Comparison of ENCODE assay signal across 28 mouse cellular contexts in genomic region chr5:33301801-33302200, GRCm38 (mm10). TPM values are rescaled to one million over a fixed set of nuclear protein-coding genes. Genes with fewer than 3 reads are reported as not detected.
A peak's percentile ranks its signal among the peaks of the same experiment; 100 is the strongest.
DNase-seq lines count a peak whose midpoint lies in the region; ATAC-seq and TF ChIP-seq lines count a peak whose summit lies in the region.
"Had no signal": no experiment of that assay in that cellular context is flagged by ENCODE, and none has a peak within 500 bp of the region (broad histone marks: within the 10 kb centered on the region; RNA-seq: fewer than 3 reads in every experiment).

No protein-coding gene starts in this region.

- H3K27me3 ChIP-seq in stomach, postnatal 0 days (ENCODE audit: control insufficient read depth, insufficient read depth, low read length): no peaks in the 10 kb centered on the region
- H3K27me3 ChIP-seq: embryonic facial prominence, embryonic 13.5 days; forebrain, embryonic 15.5 days; hindbrain, embryonic 13.5 days; limb, embryonic 12.5 days; midbrain, embryonic 13.5 days; neural tube, embryonic 15.5 days; stomach, embryonic 15.5 days had no signal

- no peaks in the 10 kb centered on the region for H3K9me3 ChIP-seq in stomach, postnatal 0 days (ENCODE audit: control insufficient read depth, low read length)
- H3K9me3 ChIP-seq: embryonic facial prominence, embryonic 13.5 days; forebrain, embryonic 10.5 days; forebrain, embryonic 15.5 days; hindbrain, embryonic 13.5 days; limb, embryonic 12.5 days; liver, embryonic 13.5 days; midbrain, embryonic 13.5 days; neural tube, embryonic 15.5 days; stomach, embryonic 15.5 days had no signal

- no peak overlapping the region for H3K4me3 ChIP-seq in gastrocnemius, adult 2 months
- no peak overlapping the region for H3K4me3 ChIP-seq in layer of hippocampus, adult 2 months
- no peak overlapping the region for H3K4me3 ChIP-seq in stomach, postnatal 0 days (ENCODE audit: low read depth, low read length)
- H3K4me3 ChIP-seq: embryonic facial prominence, embryonic 13.5 days; forebrain, embryonic 10.5 days; forebrain, embryonic 15.5 days; hindbrain, embryonic 13.5 days; limb, embryonic 12.5 days; liver, embryonic 13.5 days; midbrain, embryonic 13.5 days; neural tube, embryonic 15.5 days; stomach, embryonic 15.5 days had no signal

- WGBS in stomach, postnatal 0 days: 79% methylated on average over 2 of the region's 2 CpGs

- no peaks in the 10 kb centered on the region for H3K4me1 ChIP-seq in stomach, postnatal 0 days (replicated peaks; ENCODE audit: control insufficient read depth, insufficient read depth)
- H3K4me1 ChIP-seq: embryonic facial prominence, embryonic 13.5 days; forebrain, embryonic 10.5 days; forebrain, embryonic 15.5 days; hindbrain, embryonic 13.5 days; limb, embryonic 12.5 days; liver, embryonic 13.5 days; midbrain, embryonic 13.5 days; neural tube, embryonic 15.5 days; stomach, embryonic 15.5 days had no signal

- intact Hi-C loops in gastrocnemius, adult 2 months (cut with DNase I): no loop called here
- intact Hi-C loops in gastrocnemius, postnatal 14 days (cut with DNase I; ENCODE audit: low total_unique reads): no loop called here

- H3K36me3 ChIP-seq in stomach, postnatal 0 days (ENCODE audit: control insufficient read depth, insufficient read depth, low read length): no peaks in the 10 kb centered on the region
- H3K36me3 ChIP-seq: embryonic facial prominence, embryonic 13.5 days; forebrain, embryonic 10.5 days; forebrain, embryonic 15.5 days; hindbrain, embryonic 13.5 days; limb, embryonic 12.5 days; liver, embryonic 13.5 days; midbrain, embryonic 13.5 days; neural tube, embryonic 15.5 days; stomach, embryonic 15.5 days had no signal

- ATAC-seq in stomach, postnatal 0 days (ENCODE audit: low FRiP score, low TSS enrichment): no peak
- ATAC-seq: CD4-positive, CD25-positive, alpha-beta regulatory T cell, adult 4 months; forebrain, embryonic 15.5 days; midbrain, embryonic 13.5 days had no signal

- H3K4me2 ChIP-seq in stomach, postnatal 0 days (replicated peaks; ENCODE audit: low read depth): no peak overlapping the region
- H3K4me2 ChIP-seq: embryonic facial prominence, embryonic 13.5 days; forebrain, embryonic 15.5 days; hindbrain, embryonic 13.5 days; limb, embryonic 12.5 days; liver, embryonic 13.5 days; midbrain, embryonic 13.5 days; neural tube, embryonic 15.5 days; stomach, embryonic 15.5 days had no signal

- no peak for TF ChIP-seq EP300 in stomach, postnatal 0 days (optimal IDR thresholded peaks at IDR 0.05)

- no peak overlapping the region for H3K27ac ChIP-seq in gastrocnemius, adult 2 months
- no peak overlapping the region for H3K27ac ChIP-seq in layer of hippocampus, adult 2 months
- no peak overlapping the region for H3K27ac ChIP-seq in stomach, postnatal 0 days (replicated peaks)
- H3K27ac ChIP-seq: embryonic facial prominence, embryonic 13.5 days; forebrain, embryonic 10.5 days; forebrain, embryonic 15.5 days; hindbrain, embryonic 13.5 days; limb, embryonic 12.5 days; liver, embryonic 13.5 days; midbrain, embryonic 13.5 days; neural tube, embryonic 15.5 days; stomach, embryonic 15.5 days had no signal

- peak; percentile 33; the same call in 1 of the 2 replicates for TF ChIP-seq CTCF in gastrocnemius, adult 2 months (IDR thresholded peaks at IDR 0.05)
- TF ChIP-seq CTCF in layer of hippocampus, adult 2 months (conservative IDR thresholded peaks at IDR 0.05): peak; percentile 63
- peak; percentile 24 for TF ChIP-seq CTCF in stomach, postnatal 0 days (IDR thresholded peaks at IDR 0.05; ENCODE audit: low read depth)

- no peak overlapping the region for H3K9ac ChIP-seq in stomach, postnatal 0 days (ENCODE audit: low read length)
- H3K9ac ChIP-seq: embryonic facial prominence, embryonic 13.5 days; forebrain, embryonic 15.5 days; hindbrain, embryonic 13.5 days; limb, embryonic 12.5 days; liver, embryonic 13.5 days; midbrain, embryonic 13.5 days; neural tube, embryonic 15.5 days; stomach, embryonic 15.5 days had no signal

- no peak for DNase-seq in gastrocnemius, adult 2 months
- no peak for DNase-seq in gastrocnemius, postnatal 14 days
- DNase-seq in layer of hippocampus, adult 2 months (ENCODE audit: low spot score in 2 of 2): no peak
- no peak for DNase-seq in layer of hippocampus, postnatal 25 days (ENCODE audit: extremely low spot score in 1 of 2, low spot score in 1 of 2)
- DNase-seq in lung, postnatal 36 days: peak; percentile 5
- DNase-seq in lung, postnatal 25 days (ENCODE audit: low spot score): no peak
- DNase-seq in stomach, postnatal 0 days (ENCODE audit: low spot score): no peak
- no peak for DNase-seq in cerebellum, adult 11-12 months
- DNase-seq: adrenal gland, postnatal 14 days; cerebellum, adult 18-20 months; cerebellum, postnatal 10 days; kidney, adult 18-20 months; kidney, postnatal 4 days; liver, embryonic 13.5 days; lung, adult 2 months; lung, postnatal 14 days; retina, postnatal 1 day; right cerebral cortex, postnatal 14 days; thymus, postnatal 14 days had no signal

RNA-seq across cellular contexts. Expression of gene Ctbp1, which starts 27.0 kb away (rescaled TPM):
- total RNA-seq in gastrocnemius, adult 2 months (2021): 100 to 1,000 TPM; 223 to 241 TPM
- 100 to 1,000 TPM; 184 to 200 TPM for total RNA-seq in gastrocnemius, postnatal 14 days (2021)
- 100 to 1,000 TPM; 285 to 286 TPM for total RNA-seq in layer of hippocampus, adult 2 months (2021)
- total RNA-seq in layer of hippocampus, postnatal 25 days (2021): 100 to 1,000 TPM; 277 to 297 TPM
- 157 and 165 TPM in 2 replicates for polyA plus RNA-seq in stomach, postnatal 0 days (2015; fragmentation: Nextera tagmentation; extraction: Ambion mirVana)

RNA-seq across cellular contexts. Expression of gene Maea, which starts 33.5 kb away (rescaled TPM):
- total RNA-seq in gastrocnemius, adult 2 months (2021): 10 to 100 TPM; 56.1 to 64.5 TPM
- total RNA-seq in gastrocnemius, postnatal 14 days (2021): 10 to 100 TPM; 64.9 to 65.0 TPM
- 10 to 100 TPM; 93.7 to 97.5 TPM for total RNA-seq in layer of hippocampus, adult 2 months (2021)
- total RNA-seq in layer of hippocampus, postnatal 25 days (2021): 10 to 100 TPM; 98.7 to 99.7 TPM
- polyA plus RNA-seq in stomach, postnatal 0 days (2015; fragmentation: Nextera tagmentation; extraction: Ambion mirVana): 83.4 and 83.6 TPM in 2 replicates
